Mouse (Mus musculus): ENCODE results near the gene Golga1. TPM values are rescaled to one million over a fixed set of nuclear protein-coding genes. Genes with fewer than 3 reads are reported as not detected.
A peak's percentile ranks its signal among the peaks of the same experiment; 100 is the strongest.

The Golga1 gene
- total RNA-seq, 1 experiment = 9.1 TPM

DNA sequence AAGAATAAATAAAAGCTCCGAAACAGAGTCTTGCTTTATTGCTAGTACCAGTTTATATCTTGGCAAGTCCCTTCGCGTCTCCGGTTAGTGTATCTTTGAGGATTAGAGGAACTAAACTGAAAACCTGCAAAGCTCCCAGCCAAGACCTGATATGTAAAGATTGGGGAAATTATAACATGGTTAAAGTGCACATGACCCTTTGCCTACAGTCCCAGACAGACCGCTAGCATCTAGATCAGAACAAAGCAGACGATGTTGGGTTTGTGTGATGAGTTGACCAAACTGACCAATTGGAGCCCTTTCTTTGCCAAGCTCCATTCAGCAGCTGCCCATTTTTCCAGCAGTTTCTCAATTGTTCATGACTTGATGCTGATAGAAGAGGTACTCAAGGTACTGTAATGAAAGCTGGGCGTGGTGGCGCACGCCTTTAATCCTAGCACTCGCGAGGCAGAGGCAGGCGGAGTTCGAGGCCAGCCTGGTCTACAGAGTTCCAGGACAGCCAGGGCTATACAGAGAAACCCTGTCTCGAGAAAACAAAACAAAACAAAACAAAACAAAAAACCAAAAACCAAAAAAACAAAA lies 59.1 kb downstream of the Golga1 start:
- no peak overlapping the region for H3K27ac ChIP-seq (ENCODE audit: insufficient read depth, low read depth, low read length, poor library complexity, severe bottlenecking)
- DNase-seq (ENCODE audit: low read depth, low spot score) = no peak
- peaks cover 4 to 10% of the 10 kb centered on the region in 2 experiments; a peak in 3 of 4 replicates for H3K4me1 ChIP-seq (ENCODE audit: control insufficient read depth in 2 of 2, insufficient read depth in 2 of 2, low read length in 2 of 2, poor library complexity in 1 of 2)
- in situ Hi-C loops (cut with MboI; ENCODE audit: low sequenced_read_pairs in 2 of 2, unreplicated experiment in 2 of 2) = no loop called here
- TF ChIP-seq CHD2 (IDR thresholded peaks at IDR 0.05; ENCODE audit: low read depth, low read length) = no peak
- TF ChIP-seq HCFC1 (IDR thresholded peaks at IDR 0.05; ENCODE audit: borderline replicate concordance, insufficient read depth, low read length) = no peak
- TF ChIP-seq ZC3H11A (IDR thresholded peaks at IDR 0.05; ENCODE audit: borderline replicate concordance, low read depth, low read length) = no peak
- no peak for TF ChIP-seq MAFK (IDR thresholded peaks at IDR 0.05; ENCODE audit: insufficient read depth, low read depth, low read length)
- no peak for TF ChIP-seq ZNF384 (IDR thresholded peaks at IDR 0.05; ENCODE audit: low read depth, low read length)
- H3K9me3 ChIP-seq (ENCODE audit: control insufficient read depth, insufficient read depth, low read depth, low read length) = no peaks in the 10 kb centered on the region
- H3K4me3 ChIP-seq (ENCODE audit: insufficient read depth in 1 of 2, low read depth in 1 of 2, low read length in 2 of 2, poor library complexity in 1 of 2, severe bottlenecking in 1 of 2) = peak overlapping the region; percentile 82 to 85; a peak in 3 of 4 replicates
- H3K36me3 ChIP-seq (ENCODE audit: control insufficient read depth, insufficient read depth, low read length, poor library complexity, severe bottlenecking) = peaks cover 35% of the 10 kb centered on the region
- H3K9ac ChIP-seq (ENCODE audit: insufficient read depth, low read depth, low read length, poor library complexity, severe bottlenecking) = peak overlapping the region; percentile 66; the same call in 1 of the 2 replicates

DNA sequence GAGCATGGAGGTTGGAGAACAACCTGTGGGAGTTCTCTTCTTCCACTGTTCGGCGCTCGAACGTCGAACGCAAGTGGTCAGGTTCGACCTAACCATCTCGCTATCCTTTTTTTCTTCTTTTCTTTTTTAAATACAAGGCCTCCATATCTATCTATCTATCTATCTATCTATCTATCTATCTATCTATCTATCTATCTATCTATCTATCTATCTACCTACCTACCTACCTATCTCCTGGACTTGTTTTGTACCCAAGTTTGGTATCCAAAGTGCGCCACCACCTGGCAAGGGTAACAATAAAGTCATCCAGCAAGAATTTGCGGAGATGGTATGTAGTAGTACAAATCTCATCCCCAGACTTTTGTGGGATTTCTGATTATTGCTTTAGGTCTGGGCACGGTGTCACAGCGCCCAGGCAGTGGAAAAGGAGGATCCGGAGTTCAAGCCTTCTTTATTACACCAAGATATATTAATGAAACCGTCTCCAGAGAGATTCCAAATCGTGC lies 59.7 kb downstream of the Golga1 start, which contains the start of gene Rpl35:
Rpl35 (minus strand) TSS at position 51 of the 506 bp plus-strand sequence.
- peak within 1 kb of the TSS; percentile 89 for H3K27ac ChIP-seq (ENCODE audit: insufficient read depth, low read depth, low read length, poor library complexity, severe bottlenecking)
- DNase-seq (ENCODE audit: low read depth, low spot score) = no peak
- peak within 1 kb of the TSS; percentile 85 to 92 for H3K4me3 ChIP-seq (ENCODE audit: insufficient read depth in 1 of 2, low read depth in 1 of 2, low read length in 2 of 2, poor library complexity in 1 of 2, severe bottlenecking in 1 of 2)
- peaks cover 4 to 14% of the 10 kb centered on the region in 2 experiments; a peak in 3 of 4 replicates for H3K4me1 ChIP-seq (ENCODE audit: control insufficient read depth in 2 of 2, insufficient read depth in 2 of 2, low read length in 2 of 2, poor library complexity in 1 of 2)
- TF ChIP-seq ZC3H11A (IDR thresholded peaks at IDR 0.05; ENCODE audit: borderline replicate concordance, low read depth, low read length) = no peak
- TF ChIP-seq HCFC1 (IDR thresholded peaks at IDR 0.05; ENCODE audit: borderline replicate concordance, insufficient read depth, low read length) = no peak
- TF ChIP-seq ZNF384 (IDR thresholded peaks at IDR 0.05; ENCODE audit: low read depth, low read length) = no peak
- no peak for TF ChIP-seq CHD2 (IDR thresholded peaks at IDR 0.05; ENCODE audit: low read depth, low read length)
- TF ChIP-seq MAFK (IDR thresholded peaks at IDR 0.05; ENCODE audit: insufficient read depth, low read depth, low read length) = no peak
- in situ Hi-C loops (cut with MboI; ENCODE audit: low sequenced_read_pairs in 2 of 2, unreplicated experiment in 2 of 2) = no loop called here
- peaks cover 40% of the 10 kb centered on the region for H3K36me3 ChIP-seq (ENCODE audit: control insufficient read depth, insufficient read depth, low read length, poor library complexity, severe bottlenecking)
- H3K9me3 ChIP-seq (ENCODE audit: control insufficient read depth, insufficient read depth, low read depth, low read length) = no peaks in the 10 kb centered on the region
- H3K9ac ChIP-seq (ENCODE audit: insufficient read depth, low read depth, low read length, poor library complexity, severe bottlenecking) = peak within 1 kb of the TSS; percentile 93

DNA sequence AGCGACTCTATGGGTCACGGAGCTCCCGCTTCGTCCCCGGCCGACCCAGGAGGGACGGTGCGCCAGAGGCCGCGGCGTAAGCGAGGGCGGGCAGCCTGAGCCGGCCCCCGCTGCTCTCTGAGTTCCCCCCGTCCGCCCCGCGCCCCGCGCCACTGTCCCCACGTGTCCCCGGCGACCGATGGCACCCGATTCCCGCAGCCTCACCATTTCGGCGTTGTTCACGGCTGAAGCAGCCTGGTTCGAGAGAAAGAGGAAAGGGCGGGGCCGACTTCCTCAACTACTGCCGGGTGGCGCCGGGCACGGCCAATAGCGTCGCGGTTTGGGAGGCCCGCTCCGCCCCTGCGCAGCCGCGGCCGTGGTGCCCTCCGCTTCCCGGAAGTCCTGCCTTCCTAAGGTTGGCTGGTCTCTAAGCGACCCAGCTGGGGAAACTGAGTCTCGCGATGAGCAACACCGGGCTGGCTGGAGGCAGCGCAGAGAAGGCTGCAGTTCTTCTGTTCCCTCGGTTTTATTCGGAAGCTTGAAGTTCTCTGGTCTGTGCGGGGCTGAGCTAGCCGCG lies 60.4 kb downstream of the Golga1 start, which contains the start of gene Arpc5l:
Arpc5l (plus strand) TSS at position 469 of the 556 bp plus-strand sequence.
- H3K36me3 ChIP-seq (ENCODE audit: control insufficient read depth, insufficient read depth, low read length, poor library complexity, severe bottlenecking) = peaks cover 44% of the 10 kb centered on the region
- H3K4me1 ChIP-seq (ENCODE audit: control insufficient read depth in 2 of 2, insufficient read depth in 2 of 2, low read length in 2 of 2, poor library complexity in 1 of 2) = peaks cover 4 to 17% of the 10 kb centered on the region in 2 experiments; a peak in 3 of 4 replicates
- TF ChIP-seq HCFC1 (IDR thresholded peaks at IDR 0.05; ENCODE audit: borderline replicate concordance, insufficient read depth, low read length) (0 out of 2 replicates have a peak, but pooled peaks have one; percentile 43), CHD2 (IDR thresholded peaks at IDR 0.05; ENCODE audit: low read depth, low read length) (peak; percentile 95), MAFK (IDR thresholded peaks at IDR 0.05; ENCODE audit: insufficient read depth, low read depth, low read length) (no peak)
- peak within 1 kb of the TSS; percentile 85 to 92 for H3K4me3 ChIP-seq (ENCODE audit: insufficient read depth in 1 of 2, low read depth in 1 of 2, low read length in 2 of 2, poor library complexity in 1 of 2, severe bottlenecking in 1 of 2)
- peak within 1 kb of the TSS; percentile 89 for H3K27ac ChIP-seq (ENCODE audit: insufficient read depth, low read depth, low read length, poor library complexity, severe bottlenecking)
- in situ Hi-C loops (cut with MboI; ENCODE audit: low sequenced_read_pairs in 2 of 2, unreplicated experiment in 2 of 2) = no loop called here
- DNase-seq (ENCODE audit: low read depth, low spot score) = peak; percentile 88
- peak within 1 kb of the TSS; percentile 93 for H3K9ac ChIP-seq (ENCODE audit: insufficient read depth, low read depth, low read length, poor library complexity, severe bottlenecking)
- no peaks in the 10 kb centered on the region for H3K9me3 ChIP-seq (ENCODE audit: control insufficient read depth, insufficient read depth, low read depth, low read length)

DNA sequence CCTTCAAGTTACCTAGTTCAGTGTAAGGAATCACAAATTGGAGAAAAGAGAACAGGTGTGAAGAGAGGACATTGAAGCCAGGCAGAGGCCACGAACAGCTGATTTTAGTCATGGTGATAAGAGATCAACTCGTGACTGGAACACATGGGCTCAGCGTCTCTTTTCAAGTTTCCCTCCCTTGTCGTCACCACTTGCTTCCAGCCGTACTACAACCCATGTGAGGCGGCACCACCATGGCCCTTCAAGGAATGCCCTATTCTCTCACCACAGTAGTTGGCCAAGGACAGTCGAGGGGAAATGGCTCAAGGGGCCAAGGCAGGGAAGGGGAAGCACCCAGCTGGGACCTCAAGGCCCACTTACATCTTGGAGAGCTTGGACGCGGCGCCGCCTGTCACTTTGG lies 61.0 kb downstream of the Golga1 start:
- no peak for DNase-seq (ENCODE audit: low read depth, low spot score)
- in situ Hi-C loops (cut with MboI; ENCODE audit: low sequenced_read_pairs in 2 of 2, unreplicated experiment in 2 of 2) = no loop called here
- H3K4me3 ChIP-seq (ENCODE audit: insufficient read depth in 1 of 2, low read depth in 1 of 2, low read length in 2 of 2, poor library complexity in 1 of 2, severe bottlenecking in 1 of 2) = peak overlapping the region; percentile 85 to 92
- TF ChIP-seq CHD2 (IDR thresholded peaks at IDR 0.05; ENCODE audit: low read depth, low read length) (no peak), ZNF384 (IDR thresholded peaks at IDR 0.05; ENCODE audit: low read depth, low read length) (no peak), MAFK (IDR thresholded peaks at IDR 0.05; ENCODE audit: insufficient read depth, low read depth, low read length) (no peak), ZC3H11A (IDR thresholded peaks at IDR 0.05; ENCODE audit: borderline replicate concordance, low read depth, low read length) (no peak), HCFC1 (IDR thresholded peaks at IDR 0.05; ENCODE audit: borderline replicate concordance, insufficient read depth, low read length) (no peak)
- H3K9me3 ChIP-seq (ENCODE audit: control insufficient read depth, insufficient read depth, low read depth, low read length) = no peaks in the 10 kb centered on the region
- H3K27ac ChIP-seq (ENCODE audit: insufficient read depth, low read depth, low read length, poor library complexity, severe bottlenecking) = peak overlapping the region; percentile 89
- H3K4me1 ChIP-seq (ENCODE audit: control insufficient read depth in 2 of 2, insufficient read depth in 2 of 2, low read length in 2 of 2, poor library complexity in 1 of 2) = peaks cover 4 to 19% of the 10 kb centered on the region in 2 experiments; a peak in 3 of 4 replicates
- H3K36me3 ChIP-seq (ENCODE audit: control insufficient read depth, insufficient read depth, low read length, poor library complexity, severe bottlenecking) = peaks cover 47% of the 10 kb centered on the region
- H3K9ac ChIP-seq (ENCODE audit: insufficient read depth, low read depth, low read length, poor library complexity, severe bottlenecking) = peak overlapping the region; percentile 93
